Mouse (Mus musculus) heart, adult 18-20 months (tissue): ENCODE measurements around the gene Ces3a. TPM values are rescaled to one million over a fixed set of nuclear protein-coding genes. Genes with fewer than 3 reads are reported as not detected.
"Not testable (repeated sequence)": the region's sequence is repeated elsewhere in the genome, so short reads cannot be mapped to it uniquely, and the experiment has no call there.

Source experiments
- DNase-seq, 2 experiments: peaks; one replicate each; pipeline ENCODE4 v3.0.0; 2021 to 2022; ENCODE audit warnings: mixed read lengths in 1 of 2
- total RNA-seq, 2 experiments: library from RNA; stranded (reverse); gene quantifications; 2 replicates each; pipeline ENCODE4 v1.2.3; 2021

Gene Ces3a
- total RNA-seq, 2 experiments from 2014 or later = not detected

DNA sequence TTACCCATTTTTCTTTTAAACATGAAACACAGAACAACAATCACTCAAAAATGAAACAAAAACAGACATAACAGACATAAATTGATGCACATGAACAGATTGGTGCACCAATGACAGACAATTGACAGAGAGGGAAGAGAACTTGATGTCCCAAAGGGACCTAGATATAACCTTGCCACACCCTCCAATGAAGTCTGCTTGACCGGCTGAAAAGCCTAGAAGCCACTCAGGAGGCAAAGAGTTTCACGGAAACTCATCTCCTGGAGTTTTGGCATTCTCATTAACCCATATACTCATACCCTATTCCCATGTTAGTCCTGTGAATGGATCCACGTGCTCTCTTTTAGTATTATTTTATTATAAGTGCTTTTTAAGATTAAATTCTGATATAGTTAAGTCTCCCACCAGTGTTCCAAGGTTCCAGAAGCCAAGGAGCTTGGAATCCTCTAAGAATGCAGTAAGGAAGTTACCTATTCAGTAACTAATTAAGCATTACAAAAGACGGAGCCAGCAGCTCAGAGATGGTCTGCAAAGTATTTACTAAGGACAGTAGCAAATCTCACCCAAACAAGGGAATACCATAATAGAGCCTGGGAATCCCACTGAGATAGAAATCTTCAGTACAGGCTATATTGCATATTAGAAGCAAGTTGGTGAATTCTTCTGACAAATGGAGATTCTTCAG is 53.8 kb downstream of the Ces3a start:
- DNase-seq = not testable (repeated sequence)

DNA sequence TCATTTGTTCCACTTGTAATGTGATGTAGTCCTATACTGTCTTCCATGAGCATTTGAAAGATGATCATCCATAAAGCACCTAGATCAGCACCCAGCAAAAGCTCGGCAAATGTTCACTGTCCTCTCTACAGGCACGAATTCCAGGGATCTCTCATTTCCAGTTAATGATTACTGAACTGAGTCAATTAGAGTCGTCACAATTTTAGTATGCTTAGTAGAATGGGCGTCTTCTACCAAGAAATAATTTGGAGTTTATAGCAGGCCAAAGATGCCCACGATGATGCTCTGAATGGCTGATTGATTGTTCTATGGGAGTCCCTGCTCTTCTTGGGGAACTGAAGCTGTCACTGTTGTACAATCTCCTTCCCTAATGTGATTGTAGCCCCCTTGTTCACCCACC is 55.3 kb downstream of the Ces3a start:
- DNase-seq = not testable (repeated sequence)

DNA sequence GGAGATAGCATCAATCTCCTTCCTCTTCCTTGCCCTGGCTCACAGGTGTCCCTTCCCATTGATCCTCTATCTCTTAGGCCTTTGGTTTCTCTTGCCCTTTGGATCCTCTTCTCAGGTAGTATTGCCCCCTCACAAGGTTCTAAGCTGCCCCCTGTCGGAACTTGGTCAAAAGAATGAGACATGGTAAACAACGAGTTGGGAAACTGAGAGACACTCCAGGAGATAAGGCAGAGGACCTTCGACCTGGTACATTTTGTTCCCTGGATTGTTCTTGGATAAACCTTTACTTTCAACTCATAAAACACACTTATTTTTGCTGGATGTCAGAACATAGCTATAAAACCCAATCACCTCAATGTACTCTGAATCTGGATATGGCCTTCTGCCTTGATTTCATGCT is 55.8 kb downstream of the Ces3a start:
- no peak for DNase-seq

Other genes with a start within 250 kb of the Ces3a start
- under 1 TPM; 0.22 to 0.44 TPM for gene Ces2b, start 217.0 kb upstream of the Ces3a start, total RNA-seq
- not detected for gene Ces2c, start 201.5 kb upstream of the Ces3a start, total RNA-seq
- gene Ces2e, start 122.3 kb upstream of the Ces3a start, total RNA-seq = 1 to 10 TPM; 1.6 to 2.2 TPM
- not detected for gene Ces2f, start 101.2 kb upstream of the Ces3a start, total RNA-seq
- 1 to 10 TPM; 3.2 to 5.0 TPM for gene Ces2g, start 86.9 kb upstream of the Ces3a start, total RNA-seq
- not detected for gene Ces2h, start 47.7 kb upstream of the Ces3a start, total RNA-seq
- gene Ces3b, start 35.2 kb downstream of the Ces3a start, total RNA-seq = not detected
- gene Ces4a, start 83.2 kb downstream of the Ces3a start, total RNA-seq = not detected
- gene Cbfb, start 122.1 kb downstream of the Ces3a start, total RNA-seq = 10 to 100 TPM; 19.6 to 21.7 TPM
- gene D230025D16Rik, start 176.5 kb downstream of the Ces3a start, total RNA-seq = 10 to 100 TPM; 18.1 to 19.4 TPM
- 1 to 10 TPM; 3.3 TPM for gene B3gnt9, start 206.6 kb downstream of the Ces3a start, total RNA-seq
- gene Tradd, start 216.0 kb downstream of the Ces3a start, total RNA-seq = 1 to 10 TPM; 4.9 to 5.8 TPM
- 1 to 10 TPM; 2.9 to 3.0 TPM for gene Fbxl8, start 216.0 kb downstream of the Ces3a start, total RNA-seq
- gene Hsf4, start 221.2 kb downstream of the Ces3a start, total RNA-seq = 1 to 10 TPM; 4.6 to 4.7 TPM
- gene Nol3, start 227.5 kb downstream of the Ces3a start, total RNA-seq = 10 to 100 TPM; 22.1 to 25.7 TPM
- gene 4931428F04Rik, start 241.3 kb downstream of the Ces3a start, total RNA-seq = 1 to 10 TPM; 1.1 to 1.6 TPM
- gene Exoc3l, start 247.5 kb downstream of the Ces3a start, total RNA-seq = 1 to 10 TPM; 2.9 to 3.0 TPM
- gene E2f4, start 249.1 kb downstream of the Ces3a start, total RNA-seq = 10 to 100 TPM; 21.6 TPM